Mouse (Mus musculus) lung, embryonic 16.5 days (tissue): Measurements from ENCODE around the gene Nos1. TPM values are rescaled to one million over a fixed set of nuclear protein-coding genes. Genes with fewer than 3 reads are reported as not detected.

Experiments used
- ATAC-seq: fragments of 200-750 bp; cut with Nextera tagmentation; 2 replicates; pipeline ENCODE4 v1.8.0; 2017; ENCODE audit warnings: low read depth, mild to moderate bottlenecking, moderate library complexity
- H3K27ac ChIP-seq: fragments of 300-500 bp; sonication (generic); 2 replicates; pipeline ENCODE4 v1.5.1; 2014; ENCODE audit warnings: mild to moderate bottlenecking, control low read depth, low read length
- H3K27me3 ChIP-seq: fragments of 300-500 bp; sonication (generic); 2 replicates; pipeline ENCODE4 v1.6.1; 2014; ENCODE audit warnings: low read depth, low read length, mixed read lengths; ENCODE audit not compliant: control insufficient read depth, insufficient read depth
- H3K36me3 ChIP-seq: fragments of 300-500 bp; sonication (generic); 2 replicates; pipeline ENCODE4 v1.6.1; 2014; ENCODE audit warnings: low read length; ENCODE audit not compliant: control insufficient read depth, insufficient read depth
- H3K4me1 ChIP-seq: fragments of 300-500 bp; sonication (generic); replicated peaks from 2 replicates; pipeline ENCODE4 v1.6.1; 2014; ENCODE audit warnings: low read length, mixed read lengths; ENCODE audit not compliant: control insufficient read depth, insufficient read depth
- H3K4me2 ChIP-seq: fragments of 300-500 bp; sonication (generic); 2 replicates; pipeline ENCODE4 v1.6.1; 2014; ENCODE audit warnings: low read depth, low read length, control low read depth
- H3K4me3 ChIP-seq: fragments of 300-500 bp; sonication (generic); 2 replicates; pipeline ENCODE4 v1.5.1; 2014; ENCODE audit warnings: mild to moderate bottlenecking, low read length, control low read depth
- H3K9ac ChIP-seq: fragments of 300-500 bp; sonication (generic); 2 replicates; pipeline ENCODE4 v1.6.1; 2014; ENCODE audit warnings: low read length, control low read depth
- H3K9me3 ChIP-seq: fragments of 300-500 bp; sonication (generic); 2 replicates; pipeline ENCODE4 v1.6.1; 2016; ENCODE audit warnings: low read length; ENCODE audit not compliant: control insufficient read depth
- WGBS: fragments of 180-500 bp; shearing (Covaris S2); extraction: QIAGEN DNeasy Blood & Tissue Kit; methylation state at CpG from one replicate; pipeline ENCODE4 v1.1.7; 2014; 5-methylcytosine and 5-hydroxymethylcytosine counted together
- polyA plus RNA-seq: library from polyadenylated mRNA; unstranded; fragments of >200 nt; fragmentation: Nextera tagmentation; extraction: Ambion mirVana; gene quantifications from 2 replicates; pipeline ENCODE4 v1.2.1, GENCODE M21; 2015

The Nos1 gene
- polyA plus RNA-seq, 1 experiment from 2014 or later = 0.10 TPM

DNA sequence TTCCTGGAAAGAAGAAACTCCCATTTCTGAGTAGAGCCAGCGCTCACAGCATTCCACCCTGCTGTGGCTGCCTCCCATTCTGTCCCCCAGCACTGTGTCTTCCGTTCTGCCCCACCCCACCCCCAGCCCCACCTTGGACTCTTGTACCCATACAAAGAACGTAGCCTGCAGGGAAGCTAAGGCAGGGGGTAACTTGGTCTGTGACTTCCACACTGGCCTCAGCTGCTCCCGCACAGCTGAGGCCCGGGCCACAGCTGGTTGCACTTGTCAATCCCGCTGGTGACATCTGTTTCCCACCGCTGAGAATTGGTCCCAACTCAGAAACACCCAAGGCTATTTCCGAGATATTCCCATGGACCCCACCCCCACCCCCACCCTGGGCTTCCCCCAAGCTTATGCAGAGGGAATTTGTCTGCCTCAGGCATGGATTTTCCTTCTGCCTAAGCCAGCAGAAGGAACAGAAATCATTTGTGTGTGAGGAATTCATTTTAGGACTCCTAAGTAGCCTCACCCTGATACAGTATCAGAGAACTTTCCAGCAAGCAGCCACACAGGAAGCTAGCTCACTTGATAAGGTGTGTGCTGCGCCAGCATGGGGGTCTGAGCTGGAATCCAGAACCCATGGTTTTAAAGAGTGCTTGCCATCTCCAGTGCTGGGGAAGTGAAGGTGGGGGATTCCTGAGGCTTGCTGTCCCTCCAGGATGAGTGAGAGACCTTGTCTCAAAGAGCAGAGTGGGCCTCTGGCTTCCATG is 117.4 kb downstream of the Nos1 start:
- 23% methylated on average over 9 of the region's 9 CpGs for WGBS
- Histone ChIP-seq H3K36me3 (no peaks in the 10 kb centered on the region), H3K27ac (no peak overlapping the region), H3K4me3 (no peak overlapping the region), H3K27me3 (no peaks in the 10 kb centered on the region; the same call in 1 of the 2 replicates), H3K9ac (no peak overlapping the region), H3K9me3 (no peaks in the 10 kb centered on the region), H3K4me2 (no peak overlapping the region), H3K4me1 (0 out of 2 replicates have a peak, but pooled peaks cover 5% of the 10 kb centered on the region)
- no peak for ATAC-seq

- no peak overlapping the region for H3K27ac ChIP-seq
- 63% methylated on average over 10 of the region's 10 CpGs for WGBS
- no peaks in the 10 kb centered on the region for H3K36me3 ChIP-seq
- no peak overlapping the region for H3K9ac ChIP-seq
- no peak overlapping the region for H3K4me2 ChIP-seq
- ATAC-seq = no peak
- 0 out of 2 replicates have a peak, but pooled peaks cover 4% of the 10 kb centered on the region for H3K4me1 ChIP-seq
- no peaks in the 10 kb centered on the region; the same call in 1 of the 2 replicates for H3K27me3 ChIP-seq
- H3K4me3 ChIP-seq = no peak overlapping the region
- H3K9me3 ChIP-seq = no peaks in the 10 kb centered on the region
These were observed 118.5 kb downstream of the Nos1 start for GRCm38 (mm10) chr5:117899361-117899760.

DNA sequence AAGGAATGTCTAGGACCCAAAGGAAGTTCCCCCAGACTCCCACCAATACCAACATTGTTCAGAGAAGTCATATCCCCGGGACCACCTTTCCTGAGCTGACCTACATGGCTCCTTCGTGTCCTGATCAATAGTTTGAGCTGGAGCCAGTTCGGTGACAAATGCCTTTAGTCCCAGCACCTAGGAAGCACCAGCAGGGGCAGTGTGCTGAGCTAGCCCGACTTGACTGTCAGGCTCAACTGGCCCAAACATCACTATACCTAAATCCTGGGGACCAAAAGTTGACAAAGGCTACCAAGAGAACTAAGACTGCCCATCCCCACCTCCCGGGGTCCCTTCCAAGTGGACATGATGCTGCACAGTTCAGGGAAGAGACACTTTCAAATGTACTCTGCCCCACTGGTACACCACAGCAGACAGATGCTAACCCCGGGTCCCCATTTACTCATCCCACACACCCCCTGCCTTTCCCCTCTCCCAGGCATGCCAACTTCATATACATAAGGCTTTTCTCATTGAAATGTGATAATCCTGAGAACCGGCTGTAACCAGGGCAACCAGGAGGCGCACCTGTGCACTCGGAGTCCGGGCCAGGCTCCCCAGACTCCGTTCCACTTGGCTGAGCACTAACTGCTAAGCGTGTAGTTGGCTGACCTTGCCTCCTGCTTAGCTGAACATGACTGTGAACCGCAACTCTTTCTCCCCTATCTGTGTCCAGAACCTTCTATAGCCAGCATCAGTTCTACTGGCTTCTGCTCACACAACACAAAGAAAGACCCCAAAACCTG is 120.3 kb downstream of the Nos1 start:
- H3K36me3 ChIP-seq = no peaks in the 10 kb centered on the region
- no peaks in the 10 kb centered on the region for H3K9me3 ChIP-seq
- no peak overlapping the region for H3K9ac ChIP-seq
- 26% methylated on average over 13 of the region's 13 CpGs for WGBS
- no peak overlapping the region for H3K4me2 ChIP-seq
- H3K4me1 ChIP-seq = 0 out of 2 replicates have a peak, but pooled peaks cover 3% of the 10 kb centered on the region
- no peak overlapping the region for H3K27ac ChIP-seq
- H3K4me3 ChIP-seq = no peak overlapping the region
- ATAC-seq = no peak
- no peaks in the 10 kb centered on the region; the same call in 1 of the 2 replicates for H3K27me3 ChIP-seq

GRCm38 (mm10) chr5:117903534-117903933 is 122.7 kb downstream of the Nos1 start:
- Histone ChIP-seq H3K4me3 (no peak overlapping the region), H3K27ac (no peak overlapping the region), H3K9me3 (no peaks in the 10 kb centered on the region), H3K9ac (no peak overlapping the region), H3K27me3 (no peaks in the 10 kb centered on the region; the same call in 1 of the 2 replicates), H3K4me2 (no peak overlapping the region), H3K36me3 (no peaks in the 10 kb centered on the region), H3K4me1 (0 out of 2 replicates have a peak, but pooled peaks cover under 1% of the 10 kb centered on the region)
- WGBS = 29% methylated on average over 7 of the region's 7 CpGs
- no peak for ATAC-seq

GRCm38 (mm10) chr5:117905728-117906127 is 124.9 kb downstream of the Nos1 start:
- H3K27ac ChIP-seq = no peak overlapping the region
- no peak overlapping the region for H3K4me3 ChIP-seq
- H3K4me2 ChIP-seq = no peak overlapping the region
- ATAC-seq = no peak
- no peak overlapping the region for H3K9ac ChIP-seq
- H3K27me3 ChIP-seq = no peaks in the 10 kb centered on the region
- H3K9me3 ChIP-seq = no peaks in the 10 kb centered on the region
- no peaks in the 10 kb centered on the region for H3K36me3 ChIP-seq
- 78% methylated on average over 4 of the region's 4 CpGs for WGBS
- no peaks in the 10 kb centered on the region for H3K4me1 ChIP-seq

DNA sequence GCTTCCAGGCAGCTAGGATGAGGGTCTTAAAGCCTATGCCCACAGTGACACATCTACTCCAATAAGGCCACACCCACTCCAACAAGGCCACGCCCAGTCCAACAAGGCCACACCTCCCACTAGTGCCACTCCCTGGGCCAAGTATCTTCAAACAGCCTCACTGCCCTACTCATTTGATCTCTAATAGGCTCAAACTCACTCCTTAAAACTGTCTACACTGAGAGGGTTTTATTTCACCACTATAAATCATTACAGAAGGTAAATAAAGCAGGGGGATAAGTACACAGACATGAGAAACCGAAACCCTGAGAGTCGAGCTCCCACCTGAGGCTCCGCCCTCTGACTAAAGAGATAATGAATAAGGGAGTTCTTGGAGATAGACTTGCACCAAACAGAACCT is 128.7 kb downstream of the Nos1 start:
- H3K9me3 ChIP-seq = no peaks in the 10 kb centered on the region
- no peak for ATAC-seq
- WGBS = 49% methylated on average over 4 of the region's 4 CpGs
- no peaks in the 10 kb centered on the region for H3K36me3 ChIP-seq
- no peaks in the 10 kb centered on the region for H3K27me3 ChIP-seq
- H3K27ac ChIP-seq = no peak overlapping the region
- no peak overlapping the region for H3K9ac ChIP-seq
- H3K4me1 ChIP-seq = no peaks in the 10 kb centered on the region
- H3K4me2 ChIP-seq = no peak overlapping the region
- no peak overlapping the region for H3K4me3 ChIP-seq

DNA sequence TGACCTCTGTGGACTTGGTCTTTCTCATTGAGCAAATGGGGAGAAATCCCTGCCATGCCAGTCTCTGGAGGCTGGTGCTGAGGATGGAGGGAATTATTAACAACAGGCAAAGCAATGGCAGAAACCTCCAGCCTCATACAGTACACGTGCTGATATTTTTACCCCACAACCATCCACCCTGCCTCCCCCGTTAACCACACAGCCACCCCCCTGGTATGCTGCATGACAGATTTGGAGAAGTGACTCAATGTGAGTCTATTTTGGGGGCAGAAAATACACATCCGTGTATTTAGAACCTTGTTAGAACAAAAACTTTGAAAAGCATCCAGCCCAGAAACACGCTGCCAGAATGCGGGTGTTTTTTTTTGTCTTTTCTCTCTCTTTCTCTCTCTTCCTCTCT is 135.5 kb downstream of the Nos1 start:
- no peak overlapping the region for H3K4me3 ChIP-seq
- no peaks in the 10 kb centered on the region for H3K27me3 ChIP-seq
- H3K9ac ChIP-seq = no peak overlapping the region
- 76% methylated on average over 5 of the region's 5 CpGs for WGBS
- H3K4me1 ChIP-seq = no peaks in the 10 kb centered on the region
- no peak overlapping the region for H3K27ac ChIP-seq
- no peaks in the 10 kb centered on the region for H3K9me3 ChIP-seq
- ATAC-seq = no peak
- H3K36me3 ChIP-seq = no peaks in the 10 kb centered on the region
- no peak overlapping the region for H3K4me2 ChIP-seq

- no peak overlapping the region for H3K4me2 ChIP-seq
- no peak overlapping the region for H3K27ac ChIP-seq
- no peak for ATAC-seq
- no peak overlapping the region for H3K4me3 ChIP-seq
- no peaks in the 10 kb centered on the region for H3K4me1 ChIP-seq
- H3K9ac ChIP-seq = no peak overlapping the region
- 53% methylated on average over 3 of the region's 3 CpGs for WGBS
- no peaks in the 10 kb centered on the region for H3K36me3 ChIP-seq
- no peaks in the 10 kb centered on the region for H3K27me3 ChIP-seq
- no peaks in the 10 kb centered on the region for H3K9me3 ChIP-seq
These were observed 136.1 kb downstream of the Nos1 start for GRCm38 (mm10) chr5:117916906-117917305.

DNA sequence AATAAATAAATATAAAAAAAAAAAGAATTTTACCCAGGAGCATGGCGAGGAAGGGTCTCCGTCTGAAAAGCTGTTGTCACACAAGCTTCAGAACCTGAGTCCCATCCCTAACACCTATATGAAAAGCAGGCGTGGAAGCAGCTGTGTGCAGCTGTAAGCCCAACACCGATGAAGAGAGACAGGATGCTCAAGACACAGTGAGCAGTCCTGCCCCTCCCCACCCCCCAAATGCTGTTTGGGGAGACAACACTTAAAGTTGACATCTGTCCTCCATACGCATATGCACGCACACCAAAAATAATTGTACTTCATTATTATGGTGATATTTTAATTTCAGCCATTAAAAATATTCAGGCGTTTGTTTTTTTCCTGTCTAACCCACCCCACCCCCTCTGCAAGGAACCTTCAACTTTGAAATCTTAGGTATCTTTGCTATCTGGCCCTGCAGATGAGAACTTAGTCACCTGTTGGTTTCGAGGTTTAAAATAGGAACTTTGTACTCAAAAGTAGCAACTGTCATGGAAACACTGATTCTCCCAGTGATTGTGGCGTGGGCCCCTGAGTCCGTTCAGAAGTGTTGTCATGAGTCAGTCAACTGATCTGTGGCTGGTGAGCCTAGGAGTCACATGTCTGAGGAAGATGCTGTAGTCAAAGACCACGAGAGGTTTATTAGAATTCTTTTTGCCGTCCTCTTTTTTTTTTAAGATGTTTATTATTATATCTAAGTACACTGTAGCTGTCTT is 141.1 kb downstream of the Nos1 start:
- WGBS = 70% methylated on average over 12 of the region's 12 CpGs
- no peak overlapping the region for H3K27ac ChIP-seq
- H3K36me3 ChIP-seq = no peaks in the 10 kb centered on the region
- ATAC-seq = no peak
- no peaks in the 10 kb centered on the region for H3K27me3 ChIP-seq
- no peaks in the 10 kb centered on the region for H3K4me1 ChIP-seq
- no peak overlapping the region for H3K9ac ChIP-seq
- H3K4me2 ChIP-seq = no peak overlapping the region
- H3K4me3 ChIP-seq = no peak overlapping the region
- H3K9me3 ChIP-seq = no peaks in the 10 kb centered on the region
